Mouse (Mus musculus) adrenal gland, postnatal 0 days (tissue): ENCODE results near the gene Snx30. TPM values are rescaled to one million over a fixed set of nuclear protein-coding genes. Genes with fewer than 3 reads are reported as not detected.

ENCODE experiments used
- polyA plus RNA-seq: library from polyadenylated mRNA; unstranded; fragments of >200 nt; fragmentation: Nextera tagmentation; extraction: Ambion mirVana; gene quantifications from 2 replicates; pipeline ENCODE4 v1.2.1, GENCODE M21; 2015

Gene Snx30
- 5.7 and 7.0 TPM in 2 replicates for polyA plus RNA-seq

GRCm38 (mm10) chr4:59805181-59805967 is at the start of gene Snx30:
Gene Snx30 (plus strand): TSS chr4:59805840.

GRCm38 (mm10) chr4:59801489-59801888 is 4.2 kb upstream of the Snx30 start, which contains the start of gene Inip:
Gene Inip (minus strand): TSS chr4:59801589.

GRCm38 (mm10) chr4:59914608-59915403 is 109.2 kb downstream of the Snx30 start, which contains the start of gene Slc46a2:
Gene Slc46a2 (minus strand): TSS chr4:59915056.

Other genes starting within 250 kb of the Snx30 start
- 42.9 and 59.2 TPM in 2 replicates for gene Hsdl2, start 224.3 kb upstream of the Snx30 start, polyA plus RNA-seq
- gene E130308A19Rik, start 179.6 kb upstream of the Snx30 start, polyA plus RNA-seq = 11.6 and 21.2 TPM in 2 replicates
- 18.8 and 27.8 TPM in 2 replicates for gene Inip, start 4.3 kb upstream of the Snx30 start, polyA plus RNA-seq
- gene Slc46a2, start 109.2 kb downstream of the Snx30 start, polyA plus RNA-seq = 0.04 and 0.09 TPM in 2 replicates
- gene Mup4, start 154.9 kb downstream of the Snx30 start, polyA plus RNA-seq = not detected in 2 replicates
- not detected in 2 replicates for gene Mup6, start 158.5 kb downstream of the Snx30 start, polyA plus RNA-seq